Mouse (Mus musculus) stomach, embryonic 15.5 days (tissue): ENCODE results near the gene Rnase9. TPM values are rescaled to one million over a fixed set of nuclear protein-coding genes. Genes with fewer than 3 reads are reported as not detected.

Experiments used
- ATAC-seq: fragments of 200-750 bp; cut with Nextera tagmentation; 2 replicates; pipeline ENCODE4 v1.8.0; 2017; ENCODE audit warnings: low read depth, moderate number of reproducible peaks, moderate TSS enrichment; ENCODE audit not compliant: insufficient read depth, low FRiP score
- H3K27ac ChIP-seq: fragments of 300-500 bp; sonication (generic); 2 replicates; pipeline ENCODE4 v1.5.1; 2015; ENCODE audit warnings: mild to moderate bottlenecking, inconsistent platforms
- H3K27me3 ChIP-seq: fragments of 300-500 bp; sonication (generic); replicated peaks from 2 replicates; pipeline ENCODE4 v1.6.1; 2015; ENCODE audit warnings: inconsistent platforms
- H3K36me3 ChIP-seq: fragments of 300-500 bp; sonication (generic); 2 replicates; pipeline ENCODE4 v1.6.1; 2015; ENCODE audit warnings: inconsistent platforms
- H3K4me1 ChIP-seq: fragments of 300-500 bp; sonication (generic); 2 replicates; pipeline ENCODE4 v1.6.1; 2015; ENCODE audit warnings: inconsistent platforms
- H3K4me2 ChIP-seq: fragments of 300-500 bp; sonication (generic); 2 replicates; pipeline ENCODE4 v1.6.1; 2015; ENCODE audit warnings: mild to moderate bottlenecking, inconsistent platforms
- H3K4me3 ChIP-seq: fragments of 300-500 bp; sonication (generic); replicated peaks from 2 replicates; pipeline ENCODE4 v1.5.1; 2015; ENCODE audit warnings: inconsistent platforms
- H3K9ac ChIP-seq: fragments of 300-500 bp; sonication (generic); 2 replicates; pipeline ENCODE4 v1.6.1; 2015; ENCODE audit warnings: inconsistent platforms
- H3K9me3 ChIP-seq: fragments of 300-500 bp; sonication (generic); 2 replicates; pipeline ENCODE4 v1.6.1; 2016; ENCODE audit warnings: inconsistent platforms
- WGBS: fragments of 180-500 bp; shearing (Covaris S2); methylation state at CpG from one replicate; pipeline ENCODE4 v1.1.7; 2015; 5-methylcytosine and 5-hydroxymethylcytosine counted together
- polyA plus RNA-seq: library from polyadenylated mRNA; unstranded; fragments of >200 nt; fragmentation: Nextera tagmentation; extraction: Ambion mirVana; gene quantifications from 2 replicates; pipeline ENCODE4 v1.2.1, GENCODE M21; 2015

The Rnase9 gene
- polyA plus RNA-seq, 1 experiment from 2014 or later, result not detected

- Histone ChIP-seq H3K27ac (no peak overlapping the region), H3K4me1 (0 out of 2 replicates have a peak, but pooled peaks cover 3% of the 10 kb centered on the region), H3K4me3 (no peak overlapping the region), H3K9me3 (no peaks in the 10 kb centered on the region), H3K4me2 (no peak overlapping the region), H3K27me3 (no peaks in the 10 kb centered on the region), H3K36me3 (no peaks in the 10 kb centered on the region), H3K9ac (no peak overlapping the region)
- peak; percentile 48 for ATAC-seq
- WGBS, result 77% methylated on average over 2 of the region's 2 CpGs
Measured at GRCm38 (mm10) chr14:51081035-51081434, 39.4 kb upstream of the Rnase9 start.

DNA sequence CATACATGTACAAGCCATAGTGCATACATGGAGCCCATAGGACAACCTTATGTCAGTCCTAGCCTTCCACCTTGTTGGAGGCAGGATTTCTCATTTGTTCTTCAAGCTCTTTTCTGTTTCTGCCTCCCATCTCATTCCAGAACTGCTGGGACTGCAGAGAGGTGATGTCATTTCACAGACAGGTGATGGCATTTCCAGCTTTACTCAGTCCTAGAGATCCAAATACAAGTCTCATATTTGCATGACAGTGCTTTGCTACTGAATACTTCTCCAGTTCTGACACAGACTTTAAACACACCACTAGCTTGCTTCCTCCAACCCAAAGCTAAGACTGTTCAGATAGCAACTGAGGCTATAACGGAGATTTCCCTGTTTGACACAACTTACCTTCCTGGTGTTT is 37.5 kb upstream of the Rnase9 start:
- ATAC-seq, result no peak
- H3K27me3 ChIP-seq, result no peaks in the 10 kb centered on the region
- no peaks in the 10 kb centered on the region for H3K36me3 ChIP-seq
- no peak overlapping the region for H3K4me2 ChIP-seq
- WGBS, result 86% methylated on average over 1 of the region's 1 CpGs
- no peak overlapping the region for H3K9ac ChIP-seq
- no peak overlapping the region for H3K27ac ChIP-seq
- H3K4me3 ChIP-seq, result no peak overlapping the region
- H3K4me1 ChIP-seq, result 0 out of 2 replicates have a peak, but pooled peaks cover 3% of the 10 kb centered on the region
- no peaks in the 10 kb centered on the region for H3K9me3 ChIP-seq

DNA sequence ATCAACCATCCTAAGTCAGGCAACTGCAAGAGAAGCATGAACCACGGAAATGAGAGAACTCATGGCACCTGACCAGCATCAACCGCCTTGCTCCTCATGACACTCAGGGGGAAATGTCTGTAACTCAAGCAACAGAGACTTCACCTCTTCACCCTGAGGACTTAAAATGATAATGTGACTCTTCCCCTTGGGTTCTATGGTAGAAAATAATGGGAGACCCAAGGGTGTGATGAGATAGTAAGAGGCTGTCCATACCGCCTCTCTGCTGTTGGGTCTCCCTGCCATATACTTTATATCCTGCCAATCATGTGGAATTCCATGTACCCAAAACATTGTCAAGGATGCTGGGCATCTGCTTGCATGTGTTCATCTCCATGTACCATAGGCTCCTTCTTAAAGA is 32.7 kb upstream of the Rnase9 start, which contains the start of gene Olfr750:
Gene Olfr750 (minus strand): TSS at position 101 of the 400 bp plus-strand sequence.
- Histone ChIP-seq H3K27me3 (no peaks in the 10 kb centered on the region), H3K36me3 (no peaks in the 10 kb centered on the region), H3K4me3 (no peak within 1 kb of the TSS), H3K27ac (no peak within 1 kb of the TSS), H3K4me1 (no peaks in the 10 kb centered on the region), H3K4me2 (no peak within 1 kb of the TSS), H3K9me3 (no peaks in the 10 kb centered on the region), H3K9ac (no peak within 1 kb of the TSS)
- no peak for ATAC-seq
- WGBS, result 83% methylated on average over 3 of the region's 3 CpGs

GRCm38 (mm10) chr14:51069617-51070016 is 27.9 kb upstream of the Rnase9 start:
- WGBS, result 90% methylated on average over 2 of the region's 2 CpGs
- no peak overlapping the region for H3K9ac ChIP-seq
- H3K27ac ChIP-seq, result no peak overlapping the region
- ATAC-seq, result no peak
- no peaks in the 10 kb centered on the region for H3K27me3 ChIP-seq
- H3K4me2 ChIP-seq, result no peak overlapping the region
- no peaks in the 10 kb centered on the region for H3K4me1 ChIP-seq
- H3K36me3 ChIP-seq, result no peaks in the 10 kb centered on the region
- H3K4me3 ChIP-seq, result no peak overlapping the region
- H3K9me3 ChIP-seq, result no peaks in the 10 kb centered on the region

- 58% methylated on average over 5 of the region's 5 CpGs for WGBS
- Histone ChIP-seq H3K9ac (no peak overlapping the region), H3K4me2 (no peak overlapping the region), H3K4me3 (no peak overlapping the region), H3K27me3 (no peaks in the 10 kb centered on the region), H3K9me3 (no peaks in the 10 kb centered on the region), H3K36me3 (no peaks in the 10 kb centered on the region), H3K27ac (no peak overlapping the region; the same call in 1 of the 2 replicates), H3K4me1 (no peaks in the 10 kb centered on the region)
- no peak for ATAC-seq
Measured at GRCm38 (mm10) chr14:51068956-51069355, 27.3 kb upstream of the Rnase9 start.

- Histone ChIP-seq H3K27me3 (no peaks in the 10 kb centered on the region), H3K4me3 (no peak overlapping the region), H3K4me2 (no peak overlapping the region), H3K4me1 (no peaks in the 10 kb centered on the region), H3K9me3 (no peaks in the 10 kb centered on the region), H3K27ac (no peak overlapping the region), H3K9ac (no peak overlapping the region), H3K36me3 (no peaks in the 10 kb centered on the region)
- ATAC-seq, result no peak
- WGBS, result 90% methylated on average over 5 of the region's 5 CpGs
Measured at GRCm38 (mm10) chr14:51060761-51061160, 19.1 kb upstream of the Rnase9 start.

- Histone ChIP-seq H3K27me3 (no peaks in the 10 kb centered on the region), H3K9ac (no peak within 1 kb of the TSS), H3K9me3 (no peaks in the 10 kb centered on the region), H3K27ac (no peak within 1 kb of the TSS), H3K36me3 (no peaks in the 10 kb centered on the region), H3K4me1 (no peaks in the 10 kb centered on the region), H3K4me3 (no peak within 1 kb of the TSS), H3K4me2 (no peak within 1 kb of the TSS)
- WGBS, result 50% methylated on average over 9 of the region's 9 CpGs
- no peak for ATAC-seq
Measured at GRCm38 (mm10) chr14:51057401-51057831, 15.7 kb upstream of the Rnase9 start, which contains the start of gene Rnase12. Gene Rnase12 (minus strand): TSS chr14:51057661.

- ATAC-seq, result no peak
- no peaks in the 10 kb centered on the region for H3K36me3 ChIP-seq
- WGBS, result 62% methylated on average over 13 of the region's 13 CpGs
- 0 out of 2 replicates have a peak overlapping the region, but pooled peaks have one; percentile 0 for H3K4me2 ChIP-seq
- H3K4me3 ChIP-seq, result no peak overlapping the region
- H3K9ac ChIP-seq, result no peak overlapping the region
- no peaks in the 10 kb centered on the region for H3K27me3 ChIP-seq
- H3K27ac ChIP-seq, result no peak overlapping the region
- no peaks in the 10 kb centered on the region for H3K4me1 ChIP-seq
- no peaks in the 10 kb centered on the region for H3K9me3 ChIP-seq
Measured at GRCm38 (mm10) chr14:51054243-51055237, 12.9 kb upstream of the Rnase9 start.

GRCm38 (mm10) chr14:51053176-51053575 is 11.5 kb upstream of the Rnase9 start:
- ATAC-seq, result no peak
- 68% methylated on average over 5 of the region's 5 CpGs for WGBS
- H3K4me3 ChIP-seq, result no peak overlapping the region
- no peak overlapping the region for H3K4me2 ChIP-seq
- no peaks in the 10 kb centered on the region for H3K36me3 ChIP-seq
- H3K4me1 ChIP-seq, result no peaks in the 10 kb centered on the region
- H3K9ac ChIP-seq, result no peak overlapping the region
- no peaks in the 10 kb centered on the region for H3K27me3 ChIP-seq
- no peaks in the 10 kb centered on the region for H3K9me3 ChIP-seq
- H3K27ac ChIP-seq, result no peak overlapping the region

DNA sequence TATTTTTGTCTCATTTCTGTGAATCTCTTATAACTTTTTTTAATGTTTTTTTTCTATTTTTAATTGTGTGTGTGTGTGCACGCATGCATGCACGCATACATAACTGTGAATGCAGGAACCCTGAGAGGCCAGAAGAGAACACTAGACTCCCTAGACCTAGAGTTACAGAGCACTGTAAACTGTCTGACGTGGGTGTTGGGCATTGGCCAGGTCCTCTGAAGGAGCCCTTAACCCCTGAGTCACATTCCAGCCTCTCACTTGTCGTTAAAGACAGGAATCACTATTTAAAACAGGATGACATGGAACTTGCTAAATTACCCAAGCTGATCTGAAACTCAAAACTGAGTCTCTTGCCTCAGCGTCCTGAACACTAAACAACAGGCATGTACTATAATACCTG is 10.3 kb upstream of the Rnase9 start:
- H3K4me2 ChIP-seq, result no peak overlapping the region
- no peaks in the 10 kb centered on the region for H3K9me3 ChIP-seq
- WGBS, result 56% methylated on average over 5 of the region's 5 CpGs
- H3K4me3 ChIP-seq, result no peak overlapping the region
- H3K9ac ChIP-seq, result no peak overlapping the region
- ATAC-seq, result no peak
- no peak overlapping the region for H3K27ac ChIP-seq
- no peaks in the 10 kb centered on the region for H3K36me3 ChIP-seq
- H3K27me3 ChIP-seq, result no peaks in the 10 kb centered on the region
- no peaks in the 10 kb centered on the region for H3K4me1 ChIP-seq

DNA sequence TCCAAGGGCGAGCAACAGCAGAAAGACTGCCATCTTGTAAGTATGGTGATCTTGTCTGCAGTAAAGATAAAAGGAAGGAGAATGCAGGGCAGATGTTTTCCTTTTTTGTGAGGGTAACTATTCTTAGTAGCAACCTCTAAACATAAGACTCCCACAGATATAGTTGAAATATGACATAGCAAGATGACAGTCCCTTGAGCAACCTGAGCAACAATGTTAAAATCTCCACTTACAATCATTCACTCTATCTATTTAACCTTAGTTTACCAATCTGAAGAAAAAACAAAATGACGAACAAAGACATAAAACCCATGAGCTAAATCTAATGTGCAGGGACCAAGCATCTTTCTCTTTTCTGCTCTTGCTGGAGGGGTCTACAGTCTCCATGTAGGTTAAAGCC is 8.4 kb upstream of the Rnase9 start, which contains the start of gene Rnase11:
Gene Rnase11 (minus strand): TSS at position 101 of the 400 bp plus-strand sequence.
- no peak within 1 kb of the TSS for H3K4me3 ChIP-seq
- no peak within 1 kb of the TSS for H3K9ac ChIP-seq
- 85% methylated on average over 2 of the region's 2 CpGs for WGBS
- no peaks in the 10 kb centered on the region for H3K27me3 ChIP-seq
- H3K27ac ChIP-seq, result no peak within 1 kb of the TSS
- no peaks in the 10 kb centered on the region for H3K9me3 ChIP-seq
- no peak for ATAC-seq
- no peaks in the 10 kb centered on the region for H3K4me1 ChIP-seq
- no peak within 1 kb of the TSS for H3K4me2 ChIP-seq
- no peaks in the 10 kb centered on the region for H3K36me3 ChIP-seq

- Histone ChIP-seq H3K9me3 (no peaks in the 10 kb centered on the region), H3K9ac (no peak overlapping the region), H3K27me3 (no peaks in the 10 kb centered on the region), H3K4me3 (no peak overlapping the region), H3K27ac (no peak overlapping the region), H3K4me1 (no peaks in the 10 kb centered on the region), H3K4me2 (no peak overlapping the region), H3K36me3 (no peaks in the 10 kb centered on the region)
- 24% methylated on average over 5 of the region's 5 CpGs for WGBS
- no peak for ATAC-seq
Measured at GRCm38 (mm10) chr14:51047846-51048245, 6.2 kb upstream of the Rnase9 start.
